Mouse (Mus musculus) kidney, adult 8-10 months (tissue): Measurements from ENCODE around the gene Uspl1.

Source experiments
- DNase-seq, 2 experiments: peaks; one replicate each; pipeline ENCODE4 v3.0.0; 2022

Uspl1 gene

DNA sequence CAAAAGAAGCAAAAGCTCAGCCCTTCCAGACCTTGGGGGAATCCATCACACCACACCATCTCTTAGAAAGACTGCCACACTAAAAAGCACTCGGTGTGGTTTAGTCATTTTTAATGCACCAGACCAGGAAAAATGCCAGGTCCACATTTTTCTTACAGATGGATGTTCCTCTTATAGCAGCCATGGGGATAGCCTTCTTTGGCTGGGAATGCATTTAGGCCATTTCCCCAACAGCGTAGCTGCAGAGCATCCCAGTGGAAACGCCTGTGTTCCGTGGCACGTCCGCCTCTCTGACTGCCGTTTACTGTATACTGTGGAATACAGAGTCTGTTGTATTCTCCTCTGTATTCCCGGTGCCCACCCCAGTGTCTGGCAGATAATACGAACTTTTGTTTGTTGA is 15.3 kb upstream of the Uspl1 start:
- no peak for DNase-seq

DNA sequence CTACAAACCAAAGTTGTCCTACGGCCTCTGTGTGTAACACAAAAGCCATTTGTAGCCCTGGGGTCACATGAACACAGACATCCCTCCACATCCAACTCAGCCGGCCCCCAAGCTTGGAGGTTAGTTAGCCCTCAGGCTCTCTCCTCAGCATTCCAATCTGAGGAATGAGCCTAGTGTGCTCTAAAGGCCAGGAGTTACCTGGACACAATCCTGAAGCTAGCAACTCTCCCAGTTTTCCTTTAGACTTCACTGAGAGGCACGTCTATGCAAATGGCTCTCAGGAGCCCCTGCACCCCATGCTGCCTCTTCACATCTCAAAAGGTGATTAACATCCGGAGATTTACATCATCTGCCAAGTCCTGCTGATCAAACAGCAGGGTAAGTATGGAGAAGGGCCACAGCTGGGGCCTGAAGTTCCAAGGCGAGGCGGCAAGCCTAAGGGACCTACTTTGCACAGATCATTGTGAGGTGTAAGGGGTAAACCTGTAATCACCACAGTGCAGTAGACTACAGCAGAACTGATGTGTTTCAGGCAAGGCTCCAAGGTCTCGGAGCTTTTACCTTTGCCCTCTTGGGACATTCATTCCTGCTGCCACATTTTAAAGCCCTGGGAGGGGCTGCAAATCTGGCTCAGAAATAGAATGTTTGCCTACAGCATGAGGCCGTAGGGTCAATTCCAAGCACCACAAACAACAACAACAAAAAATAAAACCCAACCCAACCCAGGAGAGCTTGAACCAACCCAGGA is 13.1 kb upstream of the Uspl1 start:
- DNase-seq = peak; percentile 41 to 50

DNA sequence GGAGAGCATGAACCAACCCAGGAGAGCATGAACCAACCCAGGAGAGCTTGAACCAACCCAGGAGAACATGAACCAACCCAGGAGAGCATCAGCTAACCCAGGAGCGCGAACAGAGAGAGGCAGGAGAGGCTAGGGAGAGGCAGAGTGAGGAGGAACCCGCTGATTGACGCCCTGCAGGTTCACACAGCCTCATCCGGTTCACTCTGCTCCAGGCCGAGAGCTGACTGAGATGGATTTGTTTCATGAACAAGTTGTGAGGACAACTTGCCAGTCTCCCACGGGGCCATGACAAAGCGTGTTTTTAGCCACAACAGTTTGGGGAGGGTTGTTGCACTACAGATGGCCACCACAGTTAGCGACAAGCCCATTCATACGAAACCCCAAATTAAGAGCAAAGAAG is 11.9 kb upstream of the Uspl1 start:
- DNase-seq = no peak

- no peak for DNase-seq
Observed at GRCm38 (mm10) chr5:149174527-149174926, 9.6 kb upstream of the Uspl1 start.

DNA sequence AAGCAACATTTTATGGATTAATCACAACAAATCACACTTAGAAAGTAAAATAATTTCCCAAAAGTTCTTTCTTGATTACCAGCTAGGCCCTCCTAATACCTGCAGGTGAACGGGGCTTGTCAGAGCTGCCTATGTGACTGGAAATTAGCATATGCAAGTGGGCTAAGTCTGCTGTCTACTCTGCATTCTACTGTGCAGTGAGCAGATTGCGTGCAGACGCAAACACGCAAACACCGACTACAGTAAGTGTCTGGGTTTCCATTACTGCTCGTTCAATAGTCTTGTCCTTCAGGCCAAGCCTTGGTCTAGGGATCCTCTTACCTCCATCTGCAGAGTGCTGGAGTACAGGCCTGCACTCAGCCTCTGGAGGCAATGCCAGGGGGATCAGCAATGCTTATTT is 8.4 kb upstream of the Uspl1 start:
- no peak for DNase-seq

- DNase-seq = no peak
Observed at GRCm38 (mm10) chr5:149178095-149178494, 6.1 kb upstream of the Uspl1 start.

- DNase-seq = no peak
Observed at GRCm38 (mm10) chr5:149179826-149180225, 4.3 kb upstream of the Uspl1 start.

DNA sequence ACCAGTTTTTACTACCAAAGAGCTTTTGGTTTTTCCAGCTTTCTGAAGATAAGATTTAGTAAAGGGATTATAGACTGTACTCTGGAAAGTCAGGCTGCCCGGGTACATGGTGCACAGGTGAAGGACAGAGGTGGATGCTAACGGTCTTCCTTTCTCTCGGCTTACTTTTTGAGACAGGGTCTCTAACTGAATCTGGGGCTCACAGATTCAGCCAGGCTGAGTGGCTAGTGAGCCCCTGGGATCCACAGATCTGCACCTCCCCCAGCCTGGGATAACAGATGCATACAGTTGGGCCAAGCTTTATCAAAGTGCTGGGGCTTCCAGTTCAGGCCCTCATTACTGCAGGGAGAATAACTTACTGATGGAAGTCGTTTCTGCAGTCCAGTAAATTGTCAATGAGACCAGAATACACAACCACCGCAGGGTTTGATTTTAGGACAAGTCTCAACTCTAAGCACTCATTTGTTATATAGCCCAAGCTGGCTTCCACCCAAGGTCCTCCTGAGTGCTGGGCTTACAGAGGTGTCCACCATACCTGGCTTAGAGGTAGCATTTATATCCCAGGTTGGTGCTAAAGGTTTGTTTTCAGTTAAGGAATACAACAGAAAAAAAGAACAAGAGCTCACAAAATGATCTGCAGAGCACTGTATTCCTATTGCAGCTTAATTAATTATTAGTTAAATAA is 1.8 kb upstream of the Uspl1 start:
- DNase-seq = no peak

DNA sequence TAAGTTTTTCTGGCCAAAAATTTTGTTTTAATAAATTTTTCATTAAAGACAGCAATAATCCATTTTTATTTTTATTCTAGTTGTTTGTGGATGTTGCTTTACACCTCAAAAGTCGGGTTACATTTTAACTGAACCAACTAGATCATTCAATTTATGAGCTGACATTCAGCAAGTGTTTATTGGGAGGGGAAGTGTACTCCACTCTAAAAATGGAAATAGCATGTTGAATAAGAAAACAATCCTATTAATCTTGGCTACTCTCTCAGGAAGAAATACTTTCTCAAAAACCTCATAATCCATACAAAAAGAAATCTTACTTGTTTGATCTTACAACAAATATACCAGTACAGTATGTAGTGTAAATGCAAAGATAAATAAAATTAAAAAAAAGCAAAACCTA is 1.0 kb upstream of the Uspl1 start:
- no peak for DNase-seq

DNA sequence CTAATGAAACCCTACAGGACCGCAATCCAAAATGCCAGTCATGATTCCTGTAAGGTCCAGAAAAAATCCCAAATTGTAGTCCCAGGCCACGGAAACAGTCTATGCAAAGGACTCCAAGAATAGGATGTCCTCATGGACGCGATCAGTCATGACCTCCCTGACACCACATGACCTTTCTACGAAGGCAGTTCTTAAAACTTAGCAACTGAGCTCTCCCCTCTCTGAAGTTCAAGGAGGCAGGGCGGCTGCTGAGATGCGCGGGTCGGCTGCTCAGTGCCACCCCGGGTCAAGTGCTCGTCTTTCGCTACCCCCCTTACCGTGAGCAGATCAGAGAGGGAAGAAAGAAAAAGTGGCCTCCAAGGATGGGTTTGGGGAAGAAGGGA is 438 bp upstream of the Uspl1 start:
- no peak for DNase-seq

- peak in 1 of 2 experiments; percentile 58 for DNase-seq
Observed at GRCm38 (mm10) chr5:149184844-149185186, 665 bp downstream of the Uspl1 start.

DNA sequence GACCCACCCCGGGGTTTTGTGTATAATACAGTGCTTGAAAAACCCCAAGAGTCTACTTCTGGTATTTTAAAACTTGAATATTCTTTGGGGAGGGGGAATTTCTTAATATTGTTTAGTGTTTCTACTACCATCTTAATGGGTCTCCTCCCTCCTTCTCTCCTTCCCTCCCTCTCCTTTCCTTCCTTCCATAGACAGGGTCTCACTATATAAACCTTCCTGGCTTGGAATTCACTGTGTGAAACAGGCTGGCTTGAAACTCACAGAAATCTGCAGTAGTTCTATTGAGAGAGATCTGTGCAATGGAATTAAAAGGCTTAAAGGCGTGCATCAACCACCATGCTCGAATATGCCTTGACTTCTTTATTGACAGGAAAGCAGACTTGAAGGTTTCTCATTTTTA is 1.7 kb downstream of the Uspl1 start:
- no peak for DNase-seq

DNA sequence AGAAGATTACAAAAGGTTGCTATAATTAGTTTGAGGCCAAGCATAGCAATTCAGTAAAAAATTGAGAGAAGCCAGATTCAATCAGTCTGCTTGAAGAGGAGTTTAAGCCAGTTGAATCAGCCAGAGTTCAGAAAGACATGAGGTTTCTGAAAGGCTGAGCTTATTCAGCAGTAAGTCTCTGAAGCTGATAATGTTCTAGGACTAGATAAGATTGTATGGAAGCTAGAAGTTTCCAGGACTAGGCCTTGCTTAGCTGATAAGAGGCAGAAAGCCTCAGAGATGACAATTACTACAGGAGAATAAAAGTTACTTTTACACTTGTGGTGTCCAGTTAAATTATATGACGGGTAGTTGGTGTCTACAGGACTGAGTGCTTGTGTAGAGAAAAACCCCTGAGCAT is 6.0 kb downstream of the Uspl1 start:
- no peak for DNase-seq

DNA sequence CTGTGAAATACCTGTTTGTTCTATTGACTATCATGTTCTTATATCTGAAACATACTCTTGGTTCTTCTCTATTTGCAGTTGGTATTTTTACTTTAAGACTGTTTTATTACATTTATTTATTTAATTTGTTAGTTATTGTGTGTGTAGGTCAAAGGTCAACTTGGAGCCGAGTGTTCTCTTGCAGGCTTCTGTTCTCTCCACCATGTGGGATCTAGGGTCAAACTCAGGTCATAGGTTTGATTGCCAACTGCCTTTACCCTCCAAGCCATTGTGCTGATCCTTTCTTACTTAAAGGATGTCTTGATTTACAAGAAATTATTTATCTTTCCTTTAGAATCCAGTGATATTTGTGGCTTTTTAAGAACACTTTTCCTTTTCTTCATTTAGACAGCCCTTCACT is 12.5 kb downstream of the Uspl1 start:
- peak in 1 of 2 experiments; percentile 27 for DNase-seq

- no peak for DNase-seq
Observed at GRCm38 (mm10) chr5:149198782-149199181, 14.6 kb downstream of the Uspl1 start.

- peak in 1 of 2 experiments; percentile 20 for DNase-seq
Observed at GRCm38 (mm10) chr5:149202941-149203340, 18.8 kb downstream of the Uspl1 start.

- DNase-seq = no peak
Observed at GRCm38 (mm10) chr5:149203796-149204375, 19.7 kb downstream of the Uspl1 start.

- DNase-seq = no peak
Observed at GRCm38 (mm10) chr5:149204822-149205221, 20.7 kb downstream of the Uspl1 start.

DNA sequence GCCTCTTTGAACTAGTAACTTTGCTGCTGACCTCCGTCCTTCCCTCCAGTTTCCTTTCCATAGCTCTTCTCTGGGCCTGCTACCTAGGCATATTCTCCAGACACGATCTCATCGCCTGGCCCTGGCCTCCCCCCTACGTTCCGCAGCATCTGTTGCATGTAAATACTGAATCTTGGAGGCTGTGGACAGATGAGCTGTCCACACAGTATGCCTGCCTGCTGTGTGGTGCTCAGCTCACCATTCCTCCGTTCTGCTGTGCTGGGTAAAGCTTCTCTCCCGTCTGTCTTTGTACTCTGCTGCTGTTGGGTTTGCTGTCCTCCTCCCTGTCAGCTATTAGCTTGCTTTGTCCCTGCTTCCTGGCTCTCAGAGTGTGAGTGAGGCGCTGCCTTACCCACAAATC is 21.1 kb downstream of the Uspl1 start:
- DNase-seq = no peak

GRCm38 (mm10) chr5:149206286-149206685 is 22.1 kb downstream of the Uspl1 start:
- no peak for DNase-seq

- no peak for DNase-seq
Observed at GRCm38 (mm10) chr5:149207661-149208060, 23.5 kb downstream of the Uspl1 start.

DNA sequence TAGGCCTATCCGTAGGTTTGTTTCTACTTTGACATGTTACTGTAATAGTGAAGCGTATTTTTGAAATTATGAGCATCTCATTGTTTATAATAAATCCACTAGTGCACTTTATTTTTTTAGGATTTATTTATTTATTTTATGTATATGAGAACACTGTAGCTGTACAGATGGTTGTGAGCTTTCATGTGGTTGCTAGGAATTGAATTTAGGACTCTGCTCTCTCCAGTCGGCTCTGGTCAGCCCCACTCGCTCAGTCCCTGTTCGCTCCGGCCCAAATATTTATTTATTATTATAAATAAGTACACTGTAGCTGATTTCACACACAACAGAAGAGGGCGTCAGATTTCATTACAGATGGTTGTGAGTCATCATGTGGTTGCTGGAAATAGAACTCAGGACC is 24.6 kb downstream of the Uspl1 start:
- DNase-seq = no peak

- no peak for DNase-seq
Observed at GRCm38 (mm10) chr5:149209328-149209727, 25.2 kb downstream of the Uspl1 start.

DNA sequence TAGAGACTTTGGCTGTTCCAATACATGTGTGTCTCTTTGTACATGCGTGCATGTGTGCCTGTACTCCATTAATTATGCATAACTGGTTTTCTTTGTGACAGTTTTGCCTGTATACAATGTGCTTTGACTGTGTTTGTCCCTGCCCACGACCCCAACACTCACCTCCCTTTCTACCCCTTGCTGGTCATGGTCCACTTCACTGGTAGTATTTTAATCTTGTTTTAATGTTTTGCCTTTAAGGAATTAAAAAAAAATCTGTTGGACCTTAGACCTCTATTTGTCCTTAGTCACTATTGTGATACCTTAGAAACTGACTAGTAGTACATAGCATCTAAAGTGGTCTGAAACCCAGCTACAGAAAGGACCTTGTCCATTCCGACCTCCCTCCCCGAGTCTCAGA is 26.9 kb downstream of the Uspl1 start:
- DNase-seq = peak in 1 of 2 experiments; percentile 56
